Mouse (Mus musculus) ES-E14 (cell line): ENCODE results near the gene Pcp4l1. TPM values are rescaled to one million over a fixed set of nuclear protein-coding genes. Genes with fewer than 3 reads are reported as not detected.
A peak's percentile ranks its signal among the peaks of the same experiment; 100 is the strongest.

Experiments
- DNase-seq: peaks from one replicate; pipeline ENCODE4 v3.0.0-alpha.2; 2013; ENCODE audit warnings: low read depth, low spot score
- H3K27ac ChIP-seq: 2 replicates; pipeline ENCODE4 v1.5.1; 2012; ENCODE audit warnings: low read depth, mild to moderate bottlenecking, low read length, moderate library complexity, mixed read lengths; ENCODE audit not compliant: poor library complexity, insufficient read depth, severe bottlenecking
- H3K36me3 ChIP-seq: 2 replicates; pipeline ENCODE4 v1.6.1; 2012; ENCODE audit warnings: mild to moderate bottlenecking, low read length, moderate library complexity, mixed read lengths; ENCODE audit not compliant: control insufficient read depth, poor library complexity, insufficient read depth, severe bottlenecking
- H3K4me1 ChIP-seq, 2 experiments: fragments of 150-350 bp in 1 of 2; sonication (generic) in 1 of 2; 2 replicates each; pipeline ENCODE4 v1.6.1; 2012; ENCODE audit warnings: low read length in 2 of 2, mild to moderate bottlenecking in 1 of 2, mixed read lengths in 1 of 2; ENCODE audit not compliant: control insufficient read depth in 2 of 2, insufficient read depth in 2 of 2, poor library complexity in 1 of 2
- H3K4me3 ChIP-seq, 2 experiments: fragments of 150-350 bp in 1 of 2; sonication (generic) in 1 of 2; 2 replicates each; pipeline ENCODE4 v1.5.1; 2012; ENCODE audit warnings: low read length in 2 of 2, low read depth in 1 of 2, mild to moderate bottlenecking in 1 of 2, mixed read lengths in 1 of 2; ENCODE audit not compliant: insufficient read depth in 1 of 2, poor library complexity in 1 of 2, severe bottlenecking in 1 of 2
- H3K9ac ChIP-seq: 2 replicates; pipeline ENCODE4 v1.6.1; 2012; ENCODE audit warnings: low read depth, mild to moderate bottlenecking, low read length, mixed read lengths; ENCODE audit not compliant: poor library complexity, insufficient read depth, severe bottlenecking
- H3K9me3 ChIP-seq: fragments of 150-350 bp; sonication (generic); 2 replicates; pipeline ENCODE4 v1.6.1; 2012; ENCODE audit warnings: low read depth, mild to moderate bottlenecking, low read length; ENCODE audit not compliant: control insufficient read depth, insufficient read depth
- CHD2 ChIP-seq: IDR thresholded peaks from 2 replicates; pipeline ENCODE4 v1.6.1; 2014; ENCODE audit warnings: mild to moderate bottlenecking, low read depth, low read length, inconsistent platforms
- HCFC1 ChIP-seq: IDR thresholded peaks from 2 replicates; pipeline ENCODE4 v1.6.1; 2012; ENCODE audit warnings: low read length, inconsistent platforms, borderline replicate concordance; ENCODE audit not compliant: insufficient read depth
- MAFK ChIP-seq: IDR thresholded peaks from 2 replicates; pipeline ENCODE4 v1.6.1; 2014; ENCODE audit warnings: mild to moderate bottlenecking, low read depth, low read length, inconsistent platforms; ENCODE audit not compliant: insufficient read depth
- ZC3H11A ChIP-seq: IDR thresholded peaks from 2 replicates; pipeline ENCODE4 v1.6.1; 2012; ENCODE audit warnings: low read depth, mild to moderate bottlenecking, inconsistent platforms, low read length, borderline replicate concordance
- ZNF384 ChIP-seq: IDR thresholded peaks from 2 replicates; pipeline ENCODE4 v1.6.1; 2012; ENCODE audit warnings: low read depth, low read length, inconsistent platforms
- in situ Hi-C, 2 experiments: fragments of 600-800 bp; cut with MboI; formaldehyde crosslinking; loops; one replicate each; pipeline ENCODE4 v1.15.1; 2025; ENCODE audit warnings: low sequenced_read_pairs in 2 of 2, inconsistent platforms in 1 of 2; ENCODE audit not compliant: unreplicated experiment in 2 of 2
- total RNA-seq: library from RNA; depleted of rRNA; stranded (reverse); fragments of 300-350 nt; gene quantifications from 2 replicates; pipeline ENCODE4 v1.2.3, GENCODE M21; 2012

Gene Pcp4l1
- total RNA-seq, 1 experiment: 2.2 TPM

DNA sequence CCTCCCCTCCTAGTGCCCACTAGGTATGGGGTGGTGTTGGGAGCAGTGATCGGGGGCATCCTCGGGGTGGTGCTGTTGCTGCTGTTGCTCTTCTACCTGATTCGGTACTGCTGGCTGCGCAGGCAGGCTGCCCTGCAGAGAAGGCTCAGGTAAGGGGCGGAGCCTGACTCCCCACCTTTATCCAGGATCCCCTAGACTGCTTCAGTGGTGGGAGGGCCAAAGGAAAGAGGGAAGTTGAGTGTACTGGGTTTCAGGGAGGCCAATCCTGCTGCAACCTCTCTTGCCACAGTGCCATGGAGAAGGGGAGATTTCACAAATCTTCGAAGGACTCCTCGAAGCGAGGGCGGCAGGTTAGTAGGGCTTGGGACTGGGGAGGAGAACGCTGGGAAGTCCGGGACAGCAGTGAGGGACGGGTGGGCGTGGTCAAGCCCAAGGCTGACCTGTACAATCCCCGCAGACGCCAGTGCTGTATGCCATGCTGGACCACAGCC is 36.5 kb downstream of the Pcp4l1 start:
- peaks cover 0 to 8% of the 10 kb centered on the region in 2 experiments; a peak in 2 of 4 replicates for H3K4me1 ChIP-seq
- peak overlapping the region; percentile 13; the same call in 1 of the 2 replicates for H3K9ac ChIP-seq
- H3K36me3 ChIP-seq: no peaks in the 10 kb centered on the region
- in situ Hi-C loops: no loop called here
- TF ChIP-seq HCFC1: no peak
- no peak for TF ChIP-seq CHD2
- TF ChIP-seq MAFK: no peak
- no peak for TF ChIP-seq ZC3H11A
- TF ChIP-seq ZNF384: no peak
- no peak overlapping the region for H3K27ac ChIP-seq
- no peak for DNase-seq
- no peaks in the 10 kb centered on the region for H3K9me3 ChIP-seq
- H3K4me3 ChIP-seq: peak overlapping the region; percentile 33 to 49

DNA sequence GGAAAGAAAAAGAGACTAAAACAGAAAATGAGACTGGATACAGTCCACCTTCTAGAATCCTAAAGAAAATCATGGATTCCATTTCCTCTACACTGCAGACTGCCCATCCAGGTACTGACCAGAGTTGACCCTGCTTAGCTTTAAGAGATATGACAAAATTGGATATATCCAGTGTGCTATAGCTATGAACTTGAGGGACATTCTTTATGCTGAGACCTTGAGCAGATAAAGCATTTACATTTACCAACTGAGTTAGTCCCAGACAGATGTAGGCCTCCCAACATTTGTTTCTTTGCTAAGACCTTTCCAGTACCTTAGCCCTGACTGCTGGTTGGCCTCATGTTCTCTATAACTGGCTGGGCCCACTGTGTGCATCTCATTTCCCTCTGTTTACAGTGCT is 38.1 kb downstream of the Pcp4l1 start:
- Histone ChIP-seq H3K27ac (no peak overlapping the region), H3K36me3 (no peaks in the 10 kb centered on the region), H3K9me3 (no peaks in the 10 kb centered on the region), H3K9ac (no peak overlapping the region), H3K4me1 (peaks cover 0 to 8% of the 10 kb centered on the region in 2 experiments; a peak in 2 of 4 replicates), H3K4me3 (no peak overlapping the region)
- no peak for TF ChIP-seq MAFK
- no peak for TF ChIP-seq HCFC1
- DNase-seq: no peak
- in situ Hi-C loops: no loop called here

DNA sequence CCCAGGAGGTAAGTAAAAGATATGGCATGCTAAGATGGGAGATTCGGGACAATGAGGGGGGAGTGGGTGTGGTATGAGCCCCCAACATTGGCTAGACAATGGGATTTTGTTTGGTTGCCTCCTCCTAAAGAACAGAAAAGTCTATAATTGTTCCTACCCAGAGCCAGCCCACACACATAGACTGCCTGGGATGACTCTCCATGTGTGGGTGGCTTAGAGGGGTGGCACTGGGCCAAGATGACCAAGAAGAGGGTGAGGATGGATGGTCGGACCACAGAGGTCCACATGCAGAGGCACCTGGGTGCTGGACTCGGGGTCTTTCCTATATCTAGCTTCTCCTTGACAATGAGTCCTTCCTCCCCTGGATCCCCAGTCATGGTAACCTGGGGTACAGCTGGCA is 39.4 kb downstream of the Pcp4l1 start:
- in situ Hi-C loops: no loop called here
- no peaks in the 10 kb centered on the region for H3K36me3 ChIP-seq
- peaks cover 0 to 8% of the 10 kb centered on the region in 2 experiments; a peak in 2 of 4 replicates for H3K4me1 ChIP-seq
- TF ChIP-seq HCFC1: no peak
- H3K9ac ChIP-seq: no peak overlapping the region
- no peak overlapping the region for H3K27ac ChIP-seq
- DNase-seq: no peak
- no peaks in the 10 kb centered on the region for H3K9me3 ChIP-seq
- H3K4me3 ChIP-seq: no peak overlapping the region

DNA sequence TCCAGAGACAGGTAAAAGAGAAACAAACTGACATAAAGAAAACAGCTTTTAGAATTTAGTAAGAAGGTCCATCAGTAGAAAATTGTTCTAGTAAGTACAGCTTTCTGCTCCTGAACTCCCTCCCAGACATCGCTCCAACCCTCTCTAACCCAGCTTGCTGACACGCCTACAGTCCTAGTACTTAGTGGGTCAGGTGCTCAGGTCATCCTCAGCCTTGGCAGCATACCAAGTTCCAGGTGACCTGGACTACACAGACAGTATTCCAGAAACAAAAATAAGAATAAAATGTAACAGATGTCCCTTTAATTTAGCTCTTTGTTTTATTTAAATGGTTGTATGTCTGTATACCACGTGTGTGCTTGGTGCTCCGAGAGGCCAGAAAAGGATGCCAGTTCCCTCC is 44.1 kb downstream of the Pcp4l1 start:
- no peak overlapping the region for H3K9ac ChIP-seq
- TF ChIP-seq CHD2 (no peak), HCFC1 (no peak), ZNF384 (no peak), ZC3H11A (no peak), MAFK (no peak)
- H3K36me3 ChIP-seq: no peaks in the 10 kb centered on the region
- no peak overlapping the region for H3K4me3 ChIP-seq
- H3K27ac ChIP-seq: no peak overlapping the region
- in situ Hi-C loops: no loop called here
- H3K9me3 ChIP-seq: no peaks in the 10 kb centered on the region
- H3K4me1 ChIP-seq: peaks cover 2 to 3% of the 10 kb centered on the region in 2 experiments; a peak in 2 of 4 replicates
- no peak for DNase-seq

DNA sequence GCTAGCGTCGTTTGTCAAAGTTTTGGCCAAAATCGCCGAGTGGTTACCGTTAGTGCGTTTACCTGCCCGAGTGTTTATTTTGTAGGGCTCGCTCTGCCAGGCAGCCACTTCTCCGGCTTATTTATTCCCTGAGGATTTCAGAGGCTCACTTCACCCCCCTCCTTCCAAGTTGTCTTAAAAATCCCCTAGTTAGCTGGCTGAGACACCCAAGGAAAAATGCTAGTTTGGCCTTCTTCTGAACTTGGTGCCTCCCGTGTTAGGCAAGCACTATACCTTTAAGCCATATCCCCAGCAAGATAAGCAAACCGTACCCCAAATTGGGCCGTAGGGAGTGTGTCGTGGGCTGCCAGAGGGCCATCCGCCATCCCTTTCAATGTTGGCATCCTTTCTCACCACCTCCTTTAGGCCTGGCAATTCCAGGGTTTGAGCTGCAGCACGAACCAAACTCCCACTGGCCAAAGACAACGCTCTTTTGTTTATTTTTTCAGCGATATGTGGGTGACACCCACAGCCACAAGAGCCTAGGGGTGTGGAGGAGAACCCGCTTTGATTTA is 45.2 kb downstream of the Pcp4l1 start:
- in situ Hi-C loops: no loop called here
- no peaks in the 10 kb centered on the region for H3K9me3 ChIP-seq
- H3K9ac ChIP-seq: peak overlapping the region; percentile 17; the same call in 1 of the 2 replicates
- peak overlapping the region; percentile 30 to 100 for H3K4me3 ChIP-seq
- peaks cover 2 to 3% of the 10 kb centered on the region in 2 experiments; a peak in 2 of 4 replicates for H3K4me1 ChIP-seq
- DNase-seq: no peak
- TF ChIP-seq ZNF384 (no peak), ZC3H11A (no peak), CHD2 (no peak), MAFK (no peak), HCFC1 (no peak)
- H3K36me3 ChIP-seq: peaks cover 2% of the 10 kb centered on the region; the same call in 1 of the 2 replicates
- no peak overlapping the region for H3K27ac ChIP-seq
